Mouse (Mus musculus): ENCODE measurements around the gene Hyal3. TPM values are rescaled to one million over a fixed set of nuclear protein-coding genes. Genes with fewer than 3 reads are reported as not detected.

Hyal3 gene
- total RNA-seq, 2 experiments from 2014 or later = 1.5 to 2.1 TPM

DNA sequence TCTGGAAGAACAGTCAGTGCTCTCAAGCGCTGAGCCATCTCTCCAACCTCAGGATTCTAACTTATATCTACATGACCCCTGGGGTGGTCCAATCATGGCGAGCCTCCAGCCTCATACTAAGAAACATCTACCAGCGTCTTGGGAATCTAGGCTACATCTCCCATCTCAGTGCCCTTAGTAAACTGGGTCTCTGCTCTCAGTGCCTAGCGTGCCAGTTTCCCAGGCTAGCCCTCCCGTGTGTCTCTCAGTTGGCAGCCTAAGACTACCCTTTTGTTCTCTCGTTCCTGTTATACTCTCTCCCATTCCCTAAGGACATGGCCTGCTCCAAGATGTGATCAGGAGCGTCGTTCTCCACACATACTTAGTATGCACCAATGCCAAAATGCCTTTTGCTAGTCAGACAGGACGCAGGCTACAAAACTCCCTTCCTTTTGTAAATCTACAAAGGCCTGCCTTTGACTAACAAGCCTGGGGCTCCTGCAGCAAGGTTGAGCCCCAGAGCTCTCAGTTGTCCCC is 50.8 kb downstream of the Hyal3 start:
- intact Hi-C loops (cut with DNase I) = no loop called here
- DNase-seq = no peak

DNA sequence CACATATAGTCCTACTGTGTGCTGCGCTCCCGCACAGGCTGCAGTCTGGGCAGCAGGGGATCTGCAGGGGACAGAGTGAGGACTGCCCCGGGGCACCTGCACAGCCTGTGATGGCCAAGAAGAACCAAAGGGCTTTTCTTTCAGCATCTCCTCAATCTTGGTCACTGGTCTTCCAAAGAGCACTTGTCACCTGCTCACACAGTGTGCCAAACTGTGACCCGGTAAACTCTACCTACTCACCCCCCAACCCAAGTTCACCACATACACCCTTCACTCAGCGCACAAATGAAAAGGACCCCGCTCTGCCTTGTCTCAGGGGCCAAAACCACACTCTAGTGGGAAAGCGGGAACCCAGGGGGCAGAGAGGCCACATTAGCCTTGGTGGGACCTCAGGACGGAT is 51.2 kb downstream of the Hyal3 start:
- DNase-seq = no peak
- intact Hi-C loops (cut with DNase I) = no loop called here

DNA sequence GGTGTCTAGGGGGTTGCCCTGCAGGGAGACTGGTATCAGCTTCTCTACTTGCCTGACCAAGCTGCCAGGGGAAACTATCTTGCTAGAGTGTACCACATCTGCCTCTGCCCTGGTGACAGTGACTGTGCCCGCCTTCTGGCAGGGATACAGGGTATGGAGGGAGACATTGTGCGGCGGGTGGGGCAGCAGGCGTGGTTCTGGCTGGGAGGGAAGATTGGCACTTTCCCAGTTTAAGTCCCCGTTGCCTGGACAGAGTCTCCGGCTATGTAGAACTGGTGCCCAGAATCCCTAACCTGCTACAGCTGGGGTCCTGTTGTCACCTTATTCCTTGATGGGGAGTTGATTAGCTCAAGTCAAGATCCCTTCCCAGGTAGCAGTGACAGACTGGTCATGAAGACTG is 51.9 kb downstream of the Hyal3 start:
- peak; percentile 80 for DNase-seq
- intact Hi-C loops (cut with DNase I) = no loop called here

DNA sequence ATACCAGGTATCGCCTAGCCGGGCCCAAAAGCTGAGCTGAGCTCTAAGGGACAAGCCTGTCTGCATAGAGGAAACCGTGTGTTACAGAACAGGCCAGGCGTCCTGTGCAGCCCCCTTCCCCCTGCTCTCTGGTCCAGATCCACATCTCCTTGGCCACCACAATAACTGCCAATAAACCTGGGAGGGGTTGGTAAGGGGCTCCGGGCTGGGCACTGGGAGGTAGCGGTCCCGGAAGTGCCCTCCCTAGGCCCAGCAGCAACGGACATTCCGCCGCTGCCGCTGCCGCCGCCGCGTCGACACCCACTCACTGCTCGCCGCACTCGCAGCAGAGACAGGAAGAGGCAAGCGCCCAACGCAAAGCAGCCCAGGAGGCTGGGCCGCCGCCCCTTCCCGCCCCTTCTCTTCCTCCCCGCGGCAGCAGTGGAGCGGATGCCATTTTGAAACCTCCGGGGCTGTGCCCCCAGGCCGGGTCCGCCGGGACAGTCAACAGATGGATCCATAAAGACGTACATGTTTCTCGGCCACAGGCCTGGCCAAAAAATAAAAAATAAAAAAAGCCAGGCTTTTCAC is 52.6 kb downstream of the Hyal3 start:
- DNase-seq = peak; percentile 54
- intact Hi-C loops (cut with DNase I) = no loop called here

DNA sequence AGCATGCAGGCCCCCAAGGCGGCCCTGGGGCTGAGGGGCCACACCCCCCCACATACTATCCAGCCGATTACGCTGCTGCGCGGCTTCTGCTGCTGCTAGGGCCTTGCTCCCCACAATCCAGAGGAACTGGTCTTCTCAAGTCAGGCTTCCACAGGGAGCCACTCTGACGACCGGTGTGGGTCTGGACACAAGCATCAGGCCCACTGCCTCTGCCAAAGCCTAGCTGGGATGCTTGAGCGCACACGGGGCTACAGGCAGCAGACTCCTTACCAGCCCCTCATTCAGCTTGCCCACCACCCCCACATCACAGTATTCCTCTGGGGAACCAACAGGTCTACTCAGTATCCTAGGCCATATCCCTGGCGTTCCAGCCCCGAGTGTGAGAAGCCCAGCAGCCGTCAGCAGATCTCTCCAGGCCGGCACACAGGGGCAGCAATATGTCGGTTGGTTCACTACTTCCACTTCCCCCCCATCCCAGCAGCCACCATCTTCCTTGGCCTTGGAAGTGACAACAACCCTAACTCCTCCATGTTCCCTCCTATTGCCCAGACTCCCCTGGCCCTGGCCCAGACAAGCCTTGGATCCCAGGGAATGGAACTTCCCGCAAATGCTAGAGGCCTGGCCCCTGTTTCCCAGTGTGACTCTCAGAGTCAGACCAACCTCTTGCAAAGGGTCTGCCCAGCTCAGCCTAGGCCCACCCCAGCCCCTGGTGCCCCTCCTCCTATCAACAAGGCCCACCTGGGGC is 53.2 kb downstream of the Hyal3 start:
- DNase-seq = peak; percentile 38
- intact Hi-C loops (cut with DNase I) = no loop called here

DNA sequence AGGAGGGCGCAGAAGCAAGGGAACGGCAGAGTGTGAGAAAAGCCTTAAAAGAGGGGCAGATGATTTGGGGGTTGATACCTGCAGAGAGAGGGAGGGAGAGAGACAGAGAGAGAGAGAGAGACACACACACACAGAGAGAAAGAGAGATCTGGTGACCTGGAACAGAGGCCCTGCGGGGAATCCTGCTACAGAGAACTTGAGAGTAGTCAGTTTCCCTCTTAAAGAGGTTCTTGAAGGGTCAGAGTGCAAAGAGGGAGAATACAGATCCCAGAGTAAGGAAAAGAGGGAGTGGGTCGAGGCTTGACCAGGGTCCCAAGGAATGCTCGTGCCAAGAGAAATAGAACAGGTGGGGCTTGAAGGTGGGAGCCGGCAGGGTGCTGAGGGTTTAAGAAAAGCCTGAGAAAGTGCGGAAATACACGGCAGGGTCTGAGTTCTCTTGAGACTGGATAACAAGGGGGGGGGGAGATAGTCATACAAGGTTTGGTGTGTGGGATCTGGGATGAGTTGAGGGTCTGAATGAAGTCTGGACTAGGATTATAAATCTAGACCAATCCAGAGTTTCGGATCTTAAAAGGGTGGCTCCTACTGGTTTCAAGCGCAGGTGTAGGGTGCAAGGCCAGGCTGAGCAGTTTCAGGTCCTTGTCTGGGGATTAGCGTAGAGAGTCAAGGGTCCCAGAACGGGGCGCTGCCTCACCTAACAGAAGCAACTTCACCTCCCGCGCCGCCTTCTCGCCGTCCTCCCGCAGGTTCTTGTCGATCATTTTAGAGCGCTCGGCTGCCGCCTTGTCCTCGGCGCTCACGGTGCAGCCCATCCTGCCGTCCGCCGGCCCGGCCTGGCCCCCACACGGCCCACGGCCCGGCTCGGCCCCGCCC is 54.0 kb downstream of the Hyal3 start:
- DNase-seq = no peak
- intact Hi-C loops (cut with DNase I) = no loop called here

DNA sequence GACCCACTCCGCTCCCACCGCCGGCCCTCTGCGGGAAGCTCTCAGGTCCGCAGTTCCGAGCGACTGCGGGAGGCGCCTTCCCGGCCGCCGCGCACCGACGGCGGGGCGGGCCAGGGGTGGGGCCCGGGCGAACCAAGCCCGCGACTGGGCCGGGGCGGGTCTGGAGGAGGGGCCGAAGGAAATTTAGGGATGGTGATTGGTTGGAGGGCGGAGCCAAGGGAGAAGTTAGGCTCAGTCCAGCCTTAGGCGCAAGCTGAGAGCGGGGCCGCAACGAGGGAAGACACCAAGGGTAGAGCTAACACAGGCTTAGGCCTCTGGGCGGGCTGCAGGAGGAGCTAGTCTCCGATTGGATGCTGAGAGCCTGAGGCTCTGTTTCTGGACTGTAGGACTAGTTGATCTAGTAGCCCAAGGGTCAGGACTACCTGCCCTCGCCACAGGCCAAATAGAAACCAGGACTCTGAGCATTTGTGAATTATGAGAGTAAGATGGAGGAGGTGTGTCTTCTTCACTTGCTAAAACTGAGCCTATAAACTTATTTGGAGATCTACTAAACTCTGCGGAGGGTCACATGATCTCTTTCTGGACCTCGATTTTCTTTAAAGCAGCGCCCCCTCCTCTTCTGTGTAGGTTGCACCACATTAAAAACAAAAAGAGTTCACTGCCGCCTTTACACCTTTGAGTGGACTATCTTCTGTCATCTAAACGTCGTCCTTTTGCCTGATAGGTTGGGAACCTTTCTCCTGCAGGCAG is 54.8 kb downstream of the Hyal3 start, which contains the start of gene Gnai2:
TSS of gene Gnai2 (minus strand) at position 89 of the 750 bp plus-strand sequence.
- intact Hi-C loops (cut with DNase I) = no loop called here
- DNase-seq = peak; percentile 94

Other genes starting within 250 kb of the Hyal3 start
- gene Hemk1, start 242.5 kb upstream of the Hyal3 start, total RNA-seq (2021) = 10 to 100 TPM; 15.9 to 18.1 TPM
- gene 6430571L13Rik, start 240.2 kb upstream of the Hyal3 start, total RNA-seq (2021) = 1 to 10 TPM; 5.3 to 5.4 TPM
- gene Cacna2d2, start 181.2 kb upstream of the Hyal3 start, total RNA-seq (2021) = 10 to 100 TPM; 31.9 to 50.0 TPM
- gene Tmem115, start 46.9 kb upstream of the Hyal3 start, total RNA-seq (2021) = 10 to 100 TPM; 29.4 to 30.4 TPM
- gene Cyb561d2, start 38.6 kb upstream of the Hyal3 start, total RNA-seq (2021) = 10 to 100 TPM; 25.6 to 28.4 TPM
- 10 to 100 TPM; 35.2 to 38.5 TPM for gene Nprl2, start 38.6 kb upstream of the Hyal3 start, total RNA-seq (2021)
- 1 to 10 TPM; 3.9 to 4.7 TPM for gene Zmynd10, start 33.5 kb upstream of the Hyal3 start, total RNA-seq (2021)
- 10 to 100 TPM; 24.9 to 25.4 TPM for gene Rassf1, start 29.3 kb upstream of the Hyal3 start, total RNA-seq (2021)
- gene Tusc2, start 17.6 kb upstream of the Hyal3 start, total RNA-seq (2021) = 10 to 100 TPM; 65.4 to 66.9 TPM
- 10 to 100 TPM; 20.8 to 28.4 TPM for gene Hyal2, start 12.9 kb upstream of the Hyal3 start, total RNA-seq (2021)
- 1 to 10 TPM; 3.8 to 4.1 TPM for gene Hyal1, start 3.9 kb upstream of the Hyal3 start, total RNA-seq (2021)
- gene Naa80, start 1.9 kb upstream of the Hyal3 start, total RNA-seq (2021) = 10 to 100 TPM; 11.9 to 13.0 TPM
- gene Ifrd2, start 6.8 kb downstream of the Hyal3 start, total RNA-seq (2021) = 10 to 100 TPM; 12.5 to 14.5 TPM
- 1 to 10 TPM; 3.9 to 5.6 TPM for gene Sema3b, start 28.4 kb downstream of the Hyal3 start, total RNA-seq (2021)
- gene Gnai2, start 54.5 kb downstream of the Hyal3 start, total RNA-seq (2021) = 100 to 1,000 TPM; 302 to 303 TPM
- gene Slc38a3, start 88.7 kb downstream of the Hyal3 start, total RNA-seq (2021) = 10 to 100 TPM; 65.0 to 68.4 TPM
- gene Gnat1, start 98.9 kb downstream of the Hyal3 start, total RNA-seq (2021) = 1 to 10 TPM in 1 of 2 experiments, under 1 TPM in 1; 0.30 to 1.1 TPM
- gene Sema3f, start 129.7 kb downstream of the Hyal3 start, total RNA-seq (2021) = 10 to 100 TPM; 44.6 to 52.6 TPM
- gene Rbm5, start 190.2 kb downstream of the Hyal3 start, total RNA-seq (2021) = 100 to 1,000 TPM; 194 to 195 TPM

All from left cerebral cortex, postnatal 4 days (tissue).